Mouse (Mus musculus): ENCODE results near the gene Etv2. TPM values are rescaled to one million over a fixed set of nuclear protein-coding genes. Genes with fewer than 3 reads are reported as not detected.

Etv2 gene
- polyA plus RNA-seq, 1 experiment from 2014 or later: not detected

Small RNAs within 50 kb of the gene (microRNA-seq; reads per million reads assigned to microRNA genes)
- not detected for gene Mir3569

Other genes starting within 250 kb of the Etv2 start
- gene Tyrobp, start 222.1 kb downstream of the Etv2 start, polyA plus RNA-seq (2015; fragmentation: Nextera tagmentation; extraction: Ambion mirVana): 28.9 and 39.1 TPM in 2 replicates
- gene Hcst, start 216.0 kb downstream of the Etv2 start, polyA plus RNA-seq (2015; fragmentation: Nextera tagmentation; extraction: Ambion mirVana): 0.53 and 0.56 TPM in 2 replicates
- 2.4 and 2.9 TPM in 2 replicates for gene Nfkbid, start 214.1 kb downstream of the Etv2 start, polyA plus RNA-seq (2015; fragmentation: Nextera tagmentation; extraction: Ambion mirVana)
- 674 and 762 TPM in 2 replicates for gene Aplp1, start 190.3 kb downstream of the Etv2 start, polyA plus RNA-seq (2015; fragmentation: Nextera tagmentation; extraction: Ambion mirVana)
- gene Kirrel2, start 178.2 kb downstream of the Etv2 start, polyA plus RNA-seq (2015; fragmentation: Nextera tagmentation; extraction: Ambion mirVana): 4.7 and 7.3 TPM in 2 replicates
- 1.1 and 1.2 TPM in 2 replicates for gene Nphs1, start 177.5 kb downstream of the Etv2 start, polyA plus RNA-seq (2015; fragmentation: Nextera tagmentation; extraction: Ambion mirVana)
- gene Prodh2, start 142.2 kb downstream of the Etv2 start, polyA plus RNA-seq (2015; fragmentation: Nextera tagmentation; extraction: Ambion mirVana): 0.36 TPM in 1 of 2 replicates, not detected in the other
- gene Arhgap33, start 100.8 kb downstream of the Etv2 start, polyA plus RNA-seq (2015; fragmentation: Nextera tagmentation; extraction: Ambion mirVana): 101 and 135 TPM in 2 replicates
- 11.1 and 13.2 TPM in 2 replicates for gene Hspb6, start 83.7 kb downstream of the Etv2 start, polyA plus RNA-seq (2015; fragmentation: Nextera tagmentation; extraction: Ambion mirVana)
- gene Proser3, start 83.6 kb downstream of the Etv2 start, polyA plus RNA-seq (2015; fragmentation: Nextera tagmentation; extraction: Ambion mirVana): 8.4 and 9.1 TPM in 2 replicates
- 52.7 and 53.1 TPM in 2 replicates for gene Lin37, start 76.0 kb downstream of the Etv2 start, polyA plus RNA-seq (2015; fragmentation: Nextera tagmentation; extraction: Ambion mirVana)
- 89.7 and 92.1 TPM in 2 replicates for gene U2af1l4, start 72.6 kb downstream of the Etv2 start, polyA plus RNA-seq (2015; fragmentation: Nextera tagmentation; extraction: Ambion mirVana)
- 15.4 and 17.5 TPM in 2 replicates for gene Gm49396, start 72.5 kb downstream of the Etv2 start, polyA plus RNA-seq (2015; fragmentation: Nextera tagmentation; extraction: Ambion mirVana)
- 124 and 134 TPM in 2 replicates for gene Psenen, start 72.2 kb downstream of the Etv2 start, polyA plus RNA-seq (2015; fragmentation: Nextera tagmentation; extraction: Ambion mirVana)
- gene Igflr1, start 70.4 kb downstream of the Etv2 start, polyA plus RNA-seq (2015; fragmentation: Nextera tagmentation; extraction: Ambion mirVana): 5.5 and 6.0 TPM in 2 replicates
- 9.2 and 9.8 TPM in 2 replicates for gene Kmt2b, start 47.1 kb downstream of the Etv2 start, polyA plus RNA-seq (2015; fragmentation: Nextera tagmentation; extraction: Ambion mirVana)
- 0.10 and 0.37 TPM in 2 replicates for gene Zbtb32, start 36.9 kb downstream of the Etv2 start, polyA plus RNA-seq (2015; fragmentation: Nextera tagmentation; extraction: Ambion mirVana)
- 0.51 and 0.82 TPM in 2 replicates for gene Upk1a, start 23.0 kb downstream of the Etv2 start, polyA plus RNA-seq (2015; fragmentation: Nextera tagmentation; extraction: Ambion mirVana)
- 1,185 and 1,301 TPM in 2 replicates for gene Cox6b1, start 9.7 kb downstream of the Etv2 start, polyA plus RNA-seq (2015; fragmentation: Nextera tagmentation; extraction: Ambion mirVana)
- gene Rbm42, start 14.5 kb upstream of the Etv2 start, polyA plus RNA-seq (2015; fragmentation: Nextera tagmentation; extraction: Ambion mirVana): 131 and 139 TPM in 2 replicates
- gene Haus5, start 29.1 kb upstream of the Etv2 start, polyA plus RNA-seq (2015; fragmentation: Nextera tagmentation; extraction: Ambion mirVana): 25.9 and 29.9 TPM in 2 replicates
- not detected in 2 replicates for gene Pmis2, start 35.8 kb upstream of the Etv2 start, polyA plus RNA-seq (2015; fragmentation: Nextera tagmentation; extraction: Ambion mirVana)
- gene 2200002J24Rik, start 63.1 kb upstream of the Etv2 start, polyA plus RNA-seq (2015; fragmentation: Nextera tagmentation; extraction: Ambion mirVana): not detected in 2 replicates
- 3.1 and 3.3 TPM in 2 replicates for gene Atp4a, start 76.4 kb upstream of the Etv2 start, polyA plus RNA-seq (2015; fragmentation: Nextera tagmentation; extraction: Ambion mirVana)
- gene Tmem147, start 93.7 kb upstream of the Etv2 start, polyA plus RNA-seq (2015; fragmentation: Nextera tagmentation; extraction: Ambion mirVana): 273 and 284 TPM in 2 replicates
- gene Gapdhs, start 107.8 kb upstream of the Etv2 start, polyA plus RNA-seq (2015; fragmentation: Nextera tagmentation; extraction: Ambion mirVana): 0.79 and 1.4 TPM in 2 replicates
- 2.2 TPM in 2 replicates for gene Sbsn, start 115.6 kb upstream of the Etv2 start, polyA plus RNA-seq (2015; fragmentation: Nextera tagmentation; extraction: Ambion mirVana)
- 2.0 and 3.0 TPM in 2 replicates for gene Dmkn, start 127.9 kb upstream of the Etv2 start, polyA plus RNA-seq (2015; fragmentation: Nextera tagmentation; extraction: Ambion mirVana)
- 0.52 and 2.8 TPM in 2 replicates for gene Krtdap, start 152.0 kb upstream of the Etv2 start, polyA plus RNA-seq (2015; fragmentation: Nextera tagmentation; extraction: Ambion mirVana)
- gene Ffar2, start 187.9 kb upstream of the Etv2 start, polyA plus RNA-seq (2015; fragmentation: Nextera tagmentation; extraction: Ambion mirVana): 0.21 TPM in 1 of 2 replicates, not detected in the other
- gene Ffar3, start 220.3 kb upstream of the Etv2 start, polyA plus RNA-seq (2015; fragmentation: Nextera tagmentation; extraction: Ambion mirVana): 0.13 TPM in 1 of 2 replicates, not detected in the other
- not detected in 2 replicates for gene Ffar1, start 225.7 kb upstream of the Etv2 start, polyA plus RNA-seq (2015; fragmentation: Nextera tagmentation; extraction: Ambion mirVana)
- 0.35 TPM in 1 of 2 replicates, not detected in the other for gene Cd22, start 244.5 kb upstream of the Etv2 start, polyA plus RNA-seq (2015; fragmentation: Nextera tagmentation; extraction: Ambion mirVana)

Measured in hindbrain, embryonic 15.5 days (tissue).